Mouse (Mus musculus) adrenal gland, adult (tissue): Measurements from ENCODE around the gene Lin9.

Experiments used
- DNase-seq, 2 experiments: peaks; one replicate each; pipeline ENCODE4 v3.0.0; 2022 to 2023; ENCODE audit warnings: low spot score in 1 of 2; ENCODE audit not compliant: inconsistent age in 2 of 2

Gene Lin9

DNA sequence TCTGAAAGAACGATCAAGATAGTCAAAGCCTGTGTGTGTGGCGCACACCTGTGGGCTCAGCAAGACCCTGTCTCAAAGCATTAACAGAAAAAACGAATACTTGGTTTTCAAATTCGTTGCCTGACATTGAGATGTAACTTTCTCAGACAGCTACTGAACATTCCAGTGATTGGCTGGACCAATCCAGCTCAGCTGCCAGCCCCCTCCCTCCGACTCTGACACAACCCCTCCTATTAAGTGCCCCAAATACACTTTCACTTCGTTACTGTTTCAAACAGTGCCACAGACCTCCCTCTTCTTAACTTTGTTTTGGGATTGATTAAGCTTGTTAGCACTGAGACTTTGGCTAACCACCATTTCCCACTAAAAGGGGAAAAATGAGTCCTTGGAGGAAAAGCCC is 62.5 kb downstream of the Lin9 start:
- DNase-seq = peak in 1 of 2 experiments; percentile 42

DNA sequence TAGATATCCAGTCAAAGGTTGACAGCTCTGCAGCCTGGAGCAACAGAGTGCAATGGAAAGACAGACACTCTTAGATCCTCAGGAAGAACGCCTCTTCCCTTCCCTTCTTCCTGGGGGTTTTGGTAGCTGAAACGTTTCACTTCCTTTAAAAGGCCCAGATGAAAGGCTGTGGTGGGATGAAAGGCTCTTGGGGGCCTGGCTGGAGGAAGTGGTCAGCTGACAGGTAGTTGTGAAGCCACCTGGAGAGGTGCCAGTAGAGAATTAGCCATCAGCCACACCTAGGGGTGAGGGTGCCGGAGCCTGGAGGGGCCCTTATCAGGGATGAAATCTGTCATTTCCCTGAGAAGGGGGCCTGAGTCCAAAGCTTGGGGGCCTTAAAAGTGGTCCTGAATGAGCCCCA is 66.4 kb downstream of the Lin9 start:
- DNase-seq = no peak

DNA sequence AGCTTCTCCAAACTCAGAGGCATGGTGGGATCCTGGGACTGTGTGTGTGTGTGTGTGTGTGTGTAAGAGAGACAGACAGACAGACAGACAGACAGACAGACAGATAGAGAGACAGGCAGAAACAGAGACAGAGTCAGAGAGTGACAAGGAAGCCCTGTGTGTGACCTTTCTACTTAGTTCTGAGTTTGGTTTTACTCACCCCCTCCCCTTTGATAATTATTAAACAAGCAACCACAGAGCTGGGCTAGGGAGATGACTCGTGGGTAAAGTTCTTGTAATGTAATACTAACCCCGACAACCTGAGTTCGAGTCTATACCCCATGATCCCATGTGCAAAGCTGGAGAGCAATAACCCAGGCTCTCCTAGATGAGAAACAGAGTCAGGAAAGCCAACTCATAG is 66.9 kb downstream of the Lin9 start:
- DNase-seq = no peak

DNA sequence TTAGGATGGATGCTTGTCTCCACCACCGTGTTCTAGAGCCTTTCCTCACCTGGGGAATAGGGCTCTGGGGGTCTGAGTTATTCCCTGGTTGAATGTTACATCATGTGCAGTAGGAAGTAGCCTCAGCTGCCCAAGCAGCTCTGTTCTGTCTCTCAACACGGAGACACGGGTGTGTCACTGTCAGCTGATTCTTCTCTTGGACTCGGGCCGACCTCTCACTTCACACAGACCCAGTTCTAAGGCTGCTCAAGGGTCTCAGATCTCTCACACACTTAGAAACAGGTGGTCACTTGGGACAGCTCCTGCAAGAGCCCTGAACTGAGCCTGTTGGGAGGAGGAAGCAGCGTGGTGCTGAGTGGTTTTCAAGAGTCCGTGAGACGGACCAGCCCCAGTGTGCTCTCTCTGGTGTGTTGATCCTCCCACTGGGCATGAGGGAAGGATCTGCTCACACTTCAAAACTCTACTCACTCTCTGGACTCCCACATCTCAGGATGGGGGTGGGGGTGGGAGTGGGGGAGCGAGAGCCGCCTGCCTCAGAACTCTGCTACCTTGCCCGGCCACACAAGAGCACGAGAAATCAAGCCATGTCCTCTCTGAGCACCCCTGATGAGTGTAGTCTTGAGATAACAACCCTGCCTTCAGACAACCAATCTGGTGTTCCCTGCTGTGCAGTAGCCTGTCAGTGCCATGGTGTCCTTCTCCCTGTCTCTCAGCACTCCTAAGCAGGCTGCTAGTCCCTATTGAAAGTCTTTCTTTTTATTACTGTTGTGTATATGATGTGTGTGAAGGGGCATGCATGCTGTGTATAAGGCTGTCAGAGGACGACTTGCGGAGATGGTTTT is 68.2 kb downstream of the Lin9 start:
- DNase-seq = no peak

DNA sequence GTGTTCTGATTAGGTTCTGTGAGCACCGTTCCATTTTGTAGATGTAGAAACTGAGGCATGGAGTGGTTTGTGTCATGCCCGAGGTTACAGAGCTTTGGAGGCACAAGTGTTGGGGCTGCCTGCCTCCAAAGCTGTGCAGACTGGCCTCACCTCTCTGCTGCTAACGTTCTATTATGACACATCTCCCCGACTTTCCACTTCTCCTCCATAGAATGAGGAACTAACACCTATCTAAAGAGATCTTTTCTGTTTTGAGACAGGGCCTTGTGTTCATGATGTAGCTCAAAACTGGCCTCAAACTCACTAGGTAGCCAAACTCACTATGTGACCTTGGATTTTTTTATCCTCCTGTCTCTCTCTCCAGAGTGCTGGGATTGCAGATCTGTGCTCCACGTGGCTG is 77.8 kb downstream of the Lin9 start:
- no peak for DNase-seq

DNA sequence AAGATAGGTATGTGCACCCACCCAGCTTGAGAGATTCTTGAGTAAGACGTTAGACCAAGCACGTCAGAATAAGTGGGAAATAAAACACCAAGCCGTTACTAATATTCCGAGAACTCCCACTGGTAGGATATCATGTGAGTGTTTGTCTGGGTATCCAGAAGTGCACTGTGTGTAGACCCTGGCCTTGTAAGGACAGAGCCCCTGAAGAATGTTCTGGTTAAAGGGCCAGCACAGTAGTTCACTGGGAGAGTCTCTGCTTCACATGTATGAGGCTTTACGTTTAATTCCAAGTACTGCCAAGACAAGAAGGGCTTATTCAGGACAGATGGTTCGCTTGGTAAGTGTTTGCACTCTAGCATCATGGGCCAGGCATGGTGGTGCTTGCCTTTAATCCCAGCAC is 78.5 kb downstream of the Lin9 start:
- no peak for DNase-seq

DNA sequence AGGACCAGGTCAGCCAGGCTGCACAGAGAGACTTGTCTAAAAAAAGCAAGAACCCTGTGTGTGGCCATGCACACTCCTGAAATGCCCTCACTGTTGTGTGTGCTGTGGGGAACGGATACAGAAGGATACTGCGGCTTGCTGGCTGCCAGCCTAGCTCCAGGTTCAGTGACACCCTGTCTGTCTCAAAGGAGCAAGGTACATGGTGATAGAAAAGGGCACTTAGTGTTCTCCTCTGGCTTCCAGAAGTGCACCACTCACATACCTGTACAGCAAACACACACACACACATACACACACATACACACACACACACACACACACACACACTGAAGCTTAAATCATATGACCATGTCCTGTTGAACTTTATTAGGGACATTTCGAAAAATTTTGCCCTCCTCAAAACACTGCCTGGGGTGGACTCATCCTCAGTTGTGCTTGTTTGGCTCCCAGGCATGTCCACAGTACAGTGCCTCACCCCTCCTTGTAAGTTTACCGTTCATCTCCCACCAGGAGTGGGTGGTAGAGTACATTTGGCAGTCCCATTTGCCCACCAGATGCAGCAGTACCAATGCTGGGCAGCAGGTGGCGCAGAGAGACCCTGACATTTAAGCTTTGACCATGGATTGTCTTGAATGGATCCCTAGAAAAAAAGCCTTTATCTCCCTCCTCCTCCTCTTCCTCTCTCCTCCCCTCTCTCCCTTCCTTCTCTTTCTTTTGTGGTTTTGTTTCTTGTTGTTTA is 79.2 kb downstream of the Lin9 start:
- DNase-seq = peak; percentile 77 to 94

DNA sequence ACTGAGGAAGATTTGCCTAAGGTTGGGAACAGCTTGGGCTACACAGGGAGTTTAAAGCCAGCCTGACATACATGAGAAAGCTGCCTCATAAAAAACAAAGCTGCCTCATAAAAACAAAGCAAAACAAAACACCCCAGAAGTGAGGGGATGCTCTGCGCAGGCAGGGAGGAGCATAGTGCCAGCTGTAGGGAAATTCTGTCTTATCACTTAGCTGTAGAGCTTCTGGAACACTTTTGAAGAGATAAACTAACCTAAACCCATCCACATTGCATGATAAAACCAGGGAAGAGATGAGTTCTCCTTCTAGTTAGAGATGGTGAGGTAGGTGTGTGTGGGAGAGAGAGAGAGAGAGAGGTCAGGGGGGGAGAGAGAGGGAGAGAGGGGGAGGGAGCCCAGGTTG is 81.7 kb downstream of the Lin9 start:
- DNase-seq = no peak

DNA sequence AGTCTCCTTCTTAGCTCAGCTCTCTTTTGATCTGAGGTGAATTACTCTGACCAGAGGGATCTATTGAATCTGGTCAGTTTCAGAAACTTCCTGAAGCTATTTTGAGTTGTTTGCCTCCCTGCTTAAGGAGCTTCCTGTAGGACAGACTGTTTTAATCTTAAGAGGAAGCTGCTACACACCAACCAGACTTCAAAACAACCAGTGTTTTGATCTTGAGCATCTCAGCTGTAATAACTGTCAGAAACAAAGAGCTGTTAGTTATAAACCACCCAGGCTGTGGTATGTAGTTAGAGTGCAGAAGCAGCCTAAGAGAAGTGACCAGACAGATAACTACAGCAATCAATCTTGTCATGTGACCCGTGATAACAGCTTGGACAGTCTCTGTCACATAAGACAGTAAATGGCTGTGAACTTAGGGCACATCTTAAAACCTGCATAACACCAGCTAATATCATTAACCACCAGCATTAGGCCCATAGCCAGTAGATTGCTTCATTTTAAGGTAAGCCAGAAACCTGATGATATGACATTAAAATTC is 82.8 kb downstream of the Lin9 start:
- no peak for DNase-seq

DNA sequence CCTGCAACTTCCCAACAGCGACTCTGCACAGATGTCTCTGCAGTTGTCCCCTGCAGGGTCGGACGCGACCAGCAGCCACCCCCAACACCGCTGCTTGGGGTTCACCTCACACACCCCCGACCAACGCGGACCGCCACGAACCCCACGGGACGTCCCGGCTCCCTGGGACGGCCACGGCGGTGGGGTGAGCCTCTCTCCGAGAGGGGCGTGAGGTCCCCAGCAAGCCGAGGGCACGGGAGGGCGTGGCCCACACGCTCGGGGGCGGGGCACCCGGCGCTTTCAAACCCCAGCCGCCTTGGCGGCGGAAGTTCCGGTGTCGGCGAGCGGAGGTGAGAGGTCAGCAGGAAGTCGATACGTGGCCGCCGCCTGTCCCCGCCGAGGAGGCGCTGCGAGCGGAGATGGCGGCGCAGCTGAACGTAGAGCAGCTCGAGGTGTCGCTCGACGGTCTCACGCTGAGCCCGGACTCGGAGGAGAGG is 84.8 kb downstream of the Lin9 start, which contains the start of gene Acbd3:
Acbd3 (plus strand) TSS at position 340 of the 476 bp plus-strand sequence.
- peak; percentile 95 to 97 for DNase-seq

DNA sequence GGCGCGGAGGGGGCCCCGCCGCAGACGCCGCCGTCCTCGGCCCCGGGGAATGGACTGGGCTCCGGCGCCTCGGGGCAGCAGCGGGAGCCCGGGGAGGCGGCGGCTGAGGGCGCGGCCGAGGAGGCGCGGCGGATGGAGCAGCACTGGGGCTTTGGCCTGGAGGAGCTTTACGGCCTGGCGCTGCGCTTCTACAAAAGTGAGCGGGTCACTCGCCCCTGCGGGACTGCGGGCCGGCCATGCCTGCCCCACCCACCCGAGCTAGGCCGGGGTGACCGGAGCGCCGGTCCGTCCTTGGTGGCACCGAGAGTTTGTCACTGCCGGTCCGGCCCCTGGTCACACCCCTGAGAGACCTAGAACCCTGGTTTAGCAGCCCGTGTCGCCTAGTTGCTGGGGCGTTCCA is 85.2 kb downstream of the Lin9 start:
- no peak for DNase-seq

DNA sequence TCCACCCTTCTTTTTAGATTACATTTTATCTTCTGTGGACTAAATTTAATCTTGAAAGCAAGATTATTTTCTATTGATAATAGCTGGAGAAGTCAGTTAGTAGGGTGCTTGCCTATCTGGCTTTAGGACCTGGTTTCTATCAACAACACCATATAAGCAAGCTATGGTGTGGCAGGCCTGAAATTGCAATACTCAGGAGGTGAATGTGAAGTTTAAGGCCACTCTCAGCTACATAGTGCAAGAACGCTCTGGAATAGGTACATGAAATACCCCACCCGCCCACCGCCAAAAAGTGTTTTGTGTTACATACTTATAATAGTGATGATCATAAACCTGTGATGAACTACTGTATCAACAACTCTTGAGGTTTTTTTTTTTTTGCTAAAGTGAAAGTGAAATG is 88.3 kb downstream of the Lin9 start:
- no peak for DNase-seq
